Mouse (Mus musculus): ENCODE measurements around the gene Heg1. TPM values are rescaled to one million over a fixed set of nuclear protein-coding genes. Genes with fewer than 3 reads are reported as not detected.

Heg1 gene
- 16.7 and 17.9 TPM in 2 replicates for polyA plus RNA-seq (2016; fragmentation: Nextera tagmentation; extraction: Ambion mirVana)

- H3K4me1 ChIP-seq, result peaks cover 28% of the 10 kb centered on the region
- WGBS, result 2% methylated on average over 46 of the region's 57 CpGs
- peak within 1 kb of the TSS; percentile 94 for H3K9ac ChIP-seq
- H3K9me3 ChIP-seq, result no peaks in the 10 kb centered on the region
- H3K27ac ChIP-seq, result peak within 1 kb of the TSS; percentile 47
- peak within 1 kb of the TSS; percentile 85 for H3K4me3 ChIP-seq
- H3K36me3 ChIP-seq, result no peaks in the 10 kb centered on the region
- no peaks in the 10 kb centered on the region for H3K27me3 ChIP-seq
- peak; percentile 70; the same call in 1 of the 2 replicates for ATAC-seq (ENCODE audit: insufficient number of reproducible peaks, insufficient read depth, low FRiP score, low TSS enrichment)
- peak within 1 kb of the TSS; percentile 90 for H3K4me2 ChIP-seq (replicated peaks)
Measured at GRCm38 (mm10) chr16:33684162-33684702, at the start of gene Heg1. Gene Heg1, plus strand, starts transcription at chr16:33684370.

GRCm38 (mm10) chr16:33635836-33636595 is 48.2 kb upstream of the Heg1 start:
- no peak overlapping the region for H3K4me2 ChIP-seq (replicated peaks)
- 79% methylated on average over 12 of the region's 12 CpGs for WGBS
- no peaks in the 10 kb centered on the region for H3K4me1 ChIP-seq
- no peak overlapping the region for H3K4me3 ChIP-seq
- H3K27me3 ChIP-seq, result no peaks in the 10 kb centered on the region
- ATAC-seq (ENCODE audit: insufficient number of reproducible peaks, insufficient read depth, low FRiP score, low TSS enrichment), result no peak
- H3K9me3 ChIP-seq, result no peaks in the 10 kb centered on the region
- H3K27ac ChIP-seq, result no peak overlapping the region
- H3K36me3 ChIP-seq, result no peaks in the 10 kb centered on the region
- H3K9ac ChIP-seq, result no peak overlapping the region

GRCm38 (mm10) chr16:33641779-33642178 is 42.4 kb upstream of the Heg1 start:
- 49% methylated on average over 3 of the region's 3 CpGs for WGBS
- no peak overlapping the region for H3K4me3 ChIP-seq

GRCm38 (mm10) chr16:33653116-33653515 is 31.1 kb upstream of the Heg1 start:
- WGBS, result 89% methylated on average over 6 of the region's 6 CpGs
- H3K4me2 ChIP-seq (replicated peaks), result no peak overlapping the region
- H3K36me3 ChIP-seq, result no peaks in the 10 kb centered on the region
- H3K4me3 ChIP-seq, result no peak overlapping the region
- H3K9ac ChIP-seq, result no peak overlapping the region
- no peak overlapping the region for H3K27ac ChIP-seq
- no peaks in the 10 kb centered on the region for H3K27me3 ChIP-seq
- ATAC-seq (ENCODE audit: insufficient number of reproducible peaks, insufficient read depth, low FRiP score, low TSS enrichment), result no peak
- peaks cover 8% of the 10 kb centered on the region; the same call in 1 of the 2 replicates for H3K9me3 ChIP-seq
- H3K4me1 ChIP-seq, result no peaks in the 10 kb centered on the region

More at GRCm38 (mm10) chr16:33641779-33642178, 42.4 kb upstream of the Heg1 start:
- Histone ChIP-seq H3K4me1 (no peaks in the 10 kb centered on the region), H3K27ac (no peak overlapping the region), H3K9ac (no peak overlapping the region), H3K9me3 (no peaks in the 10 kb centered on the region), H3K4me2 (replicated peaks) (no peak overlapping the region), H3K27me3 (no peaks in the 10 kb centered on the region), H3K36me3 (no peaks in the 10 kb centered on the region)
- ATAC-seq (ENCODE audit: insufficient number of reproducible peaks, insufficient read depth, low FRiP score, low TSS enrichment), result no peak

- Histone ChIP-seq H3K27ac (no peak overlapping the region), H3K4me1 (no peaks in the 10 kb centered on the region), H3K9ac (no peak overlapping the region), H3K9me3 (no peaks in the 10 kb centered on the region), H3K4me3 (no peak overlapping the region), H3K27me3 (no peaks in the 10 kb centered on the region), H3K4me2 (replicated peaks) (no peak overlapping the region), H3K36me3 (no peaks in the 10 kb centered on the region)
- no peak for ATAC-seq (ENCODE audit: insufficient number of reproducible peaks, insufficient read depth, low FRiP score, low TSS enrichment)
- WGBS, result 98% methylated on average over 3 of the region's 3 CpGs
Measured at GRCm38 (mm10) chr16:33655443-33655842, 28.7 kb upstream of the Heg1 start.

GRCm38 (mm10) chr16:33657191-33657590 is 27.0 kb upstream of the Heg1 start:
- no peaks in the 10 kb centered on the region for H3K36me3 ChIP-seq
- WGBS, result 81% methylated on average over 3 of the region's 3 CpGs
- H3K9me3 ChIP-seq, result no peaks in the 10 kb centered on the region
- H3K27ac ChIP-seq, result no peak overlapping the region
- no peaks in the 10 kb centered on the region for H3K27me3 ChIP-seq
- no peaks in the 10 kb centered on the region for H3K4me1 ChIP-seq
- H3K4me3 ChIP-seq, result no peak overlapping the region
- no peak overlapping the region for H3K9ac ChIP-seq
- no peak overlapping the region for H3K4me2 ChIP-seq (replicated peaks)
- ATAC-seq (ENCODE audit: insufficient number of reproducible peaks, insufficient read depth, low FRiP score, low TSS enrichment), result no peak

- H3K9ac ChIP-seq, result no peak overlapping the region
- no peak overlapping the region for H3K27ac ChIP-seq
- H3K36me3 ChIP-seq, result no peaks in the 10 kb centered on the region
- no peak overlapping the region for H3K4me3 ChIP-seq
- H3K4me1 ChIP-seq, result no peaks in the 10 kb centered on the region
- no peaks in the 10 kb centered on the region for H3K27me3 ChIP-seq
- no peaks in the 10 kb centered on the region for H3K9me3 ChIP-seq
- WGBS, result 96% methylated on average over 3 of the region's 3 CpGs
- no peak overlapping the region for H3K4me2 ChIP-seq (replicated peaks)
- no peak for ATAC-seq (ENCODE audit: insufficient number of reproducible peaks, insufficient read depth, low FRiP score, low TSS enrichment)
Measured at GRCm38 (mm10) chr16:33658121-33658520, 26.0 kb upstream of the Heg1 start.

GRCm38 (mm10) chr16:33659521-33659920 is 24.6 kb upstream of the Heg1 start:
- Histone ChIP-seq H3K36me3 (no peaks in the 10 kb centered on the region), H3K9ac (no peak overlapping the region), H3K9me3 (no peaks in the 10 kb centered on the region), H3K4me3 (no peak overlapping the region), H3K4me1 (no peaks in the 10 kb centered on the region), H3K27ac (no peak overlapping the region), H3K4me2 (replicated peaks) (no peak overlapping the region), H3K27me3 (no peaks in the 10 kb centered on the region)
- ATAC-seq (ENCODE audit: insufficient number of reproducible peaks, insufficient read depth, low FRiP score, low TSS enrichment), result no peak
- WGBS, result 89% methylated on average over 5 of the region's 5 CpGs

GRCm38 (mm10) chr16:33660125-33660524 is 24.0 kb upstream of the Heg1 start:
- Histone ChIP-seq H3K4me2 (replicated peaks) (no peak overlapping the region), H3K4me1 (no peaks in the 10 kb centered on the region), H3K27me3 (no peaks in the 10 kb centered on the region), H3K9me3 (no peaks in the 10 kb centered on the region), H3K27ac (no peak overlapping the region), H3K4me3 (no peak overlapping the region), H3K36me3 (no peaks in the 10 kb centered on the region), H3K9ac (no peak overlapping the region)
- 56% methylated on average over 5 of the region's 5 CpGs for WGBS
- no peak for ATAC-seq (ENCODE audit: insufficient number of reproducible peaks, insufficient read depth, low FRiP score, low TSS enrichment)

- H3K4me3 ChIP-seq, result no peak overlapping the region
- no peak overlapping the region for H3K9ac ChIP-seq
- WGBS, result 95% methylated on average over 10 of the region's 10 CpGs
- no peaks in the 10 kb centered on the region for H3K27me3 ChIP-seq
- no peaks in the 10 kb centered on the region for H3K9me3 ChIP-seq
- H3K4me2 ChIP-seq (replicated peaks), result no peak overlapping the region
- H3K36me3 ChIP-seq, result no peaks in the 10 kb centered on the region
- H3K27ac ChIP-seq, result no peak overlapping the region
- H3K4me1 ChIP-seq, result no peaks in the 10 kb centered on the region
- ATAC-seq (ENCODE audit: insufficient number of reproducible peaks, insufficient read depth, low FRiP score, low TSS enrichment), result no peak
Measured at GRCm38 (mm10) chr16:33662841-33663240, 21.3 kb upstream of the Heg1 start.

- H3K4me1 ChIP-seq, result no peaks in the 10 kb centered on the region
- no peak overlapping the region for H3K27ac ChIP-seq
- H3K9me3 ChIP-seq, result no peaks in the 10 kb centered on the region
- no peak overlapping the region for H3K4me2 ChIP-seq (replicated peaks)
- ATAC-seq (ENCODE audit: insufficient number of reproducible peaks, insufficient read depth, low FRiP score, low TSS enrichment), result no peak
- no peaks in the 10 kb centered on the region for H3K27me3 ChIP-seq
- 82% methylated on average over 6 of the region's 6 CpGs for WGBS
- no peak overlapping the region for H3K9ac ChIP-seq
- H3K4me3 ChIP-seq, result no peak overlapping the region
- no peaks in the 10 kb centered on the region for H3K36me3 ChIP-seq
Measured at GRCm38 (mm10) chr16:33666226-33666625, 17.9 kb upstream of the Heg1 start.

- no peak overlapping the region for H3K4me2 ChIP-seq (replicated peaks)
- no peaks in the 10 kb centered on the region for H3K4me1 ChIP-seq
- no peak overlapping the region for H3K9ac ChIP-seq
- no peaks in the 10 kb centered on the region for H3K9me3 ChIP-seq
- 85% methylated on average over 4 of the region's 4 CpGs for WGBS
- ATAC-seq (ENCODE audit: insufficient number of reproducible peaks, insufficient read depth, low FRiP score, low TSS enrichment), result no peak
- no peaks in the 10 kb centered on the region for H3K36me3 ChIP-seq
- H3K27ac ChIP-seq, result no peak overlapping the region
- H3K27me3 ChIP-seq, result no peaks in the 10 kb centered on the region
- H3K4me3 ChIP-seq, result no peak overlapping the region
Measured at GRCm38 (mm10) chr16:33666985-33667538, 17.1 kb upstream of the Heg1 start.
